Mouse (Mus musculus): Measurements from ENCODE around the gene Pemt.
A peak's percentile ranks its signal among the peaks of the same experiment; 100 is the strongest.

Pemt gene

GRCm38 (mm10) chr11:60001231-60001980 is 44.9 kb downstream of the Pemt start:
- DNase-seq (ENCODE audit: low read depth, low spot score), result no peak

- no peak for DNase-seq (ENCODE audit: low read depth, low spot score)
These were observed 52.0 kb downstream of the Pemt start for GRCm38 (mm10) chr11:59994318-59994717.

GRCm38 (mm10) chr11:59991365-59991764 is 54.9 kb downstream of the Pemt start:
- DNase-seq (ENCODE audit: low read depth, low spot score), result no peak

GRCm38 (mm10) chr11:59989406-59989805 is 56.9 kb downstream of the Pemt start:
- DNase-seq (ENCODE audit: low read depth, low spot score), result no peak

GRCm38 (mm10) chr11:59977831-59978230 is 68.5 kb downstream of the Pemt start:
- no peak for DNase-seq (ENCODE audit: low read depth, low spot score)

- no peak for DNase-seq (ENCODE audit: low read depth, low spot score)
These were observed 71.0 kb downstream of the Pemt start for GRCm38 (mm10) chr11:59975241-59975640.

- no peak for DNase-seq (ENCODE audit: low read depth, low spot score)
These were observed 72.9 kb downstream of the Pemt start for GRCm38 (mm10) chr11:59973389-59973788.

GRCm38 (mm10) chr11:59971691-59972090 is 74.6 kb downstream of the Pemt start:
- DNase-seq (ENCODE audit: low read depth, low spot score), result no peak

GRCm38 (mm10) chr11:59970780-59971179 is 75.5 kb downstream of the Pemt start:
- DNase-seq (ENCODE audit: low read depth, low spot score), result no peak

- DNase-seq (ENCODE audit: low read depth, low spot score), result no peak
These were observed 78.5 kb downstream of the Pemt start for GRCm38 (mm10) chr11:59967765-59968164.

GRCm38 (mm10) chr11:59966102-59966483 is 80.2 kb downstream of the Pemt start:
- no peak for DNase-seq (ENCODE audit: low read depth, low spot score)

- peak; percentile 67 for DNase-seq (ENCODE audit: low read depth, low spot score)
These were observed 80.8 kb downstream of the Pemt start for GRCm38 (mm10) chr11:59965227-59966101.

GRCm38 (mm10) chr11:59964818-59965217 is 81.5 kb downstream of the Pemt start, which contains the start of gene Rasd1:
Rasd1 (minus strand) TSS chr11:59964944.
- peak; percentile 52 for DNase-seq (ENCODE audit: low read depth, low spot score)

- DNase-seq (ENCODE audit: low read depth, low spot score), result no peak
These were observed 82.0 kb downstream of the Pemt start for GRCm38 (mm10) chr11:59964163-59964758.

- peak; percentile 11 for DNase-seq (ENCODE audit: low read depth, low spot score)
These were observed 82.7 kb downstream of the Pemt start for GRCm38 (mm10) chr11:59963364-59964162.

- no peak for DNase-seq (ENCODE audit: low read depth, low spot score)
These were observed 83.7 kb downstream of the Pemt start for GRCm38 (mm10) chr11:59962590-59962989.

- DNase-seq (ENCODE audit: low read depth, low spot score), result no peak
These were observed 84.9 kb downstream of the Pemt start for GRCm38 (mm10) chr11:59961338-59961875.

- no peak for DNase-seq (ENCODE audit: low read depth, low spot score)
These were observed 85.6 kb downstream of the Pemt start for GRCm38 (mm10) chr11:59960476-59961337.

- no peak for DNase-seq (ENCODE audit: low read depth, low spot score)
These were observed 86.8 kb downstream of the Pemt start for GRCm38 (mm10) chr11:59959453-59959852.

GRCm38 (mm10) chr11:59956749-59957148 is 89.5 kb downstream of the Pemt start:
- DNase-seq (ENCODE audit: low read depth, low spot score), result no peak
